Mouse (Mus musculus): Measurements from ENCODE around the gene Ccdc30.
A peak's percentile ranks its signal among the peaks of the same experiment; 100 is the strongest.
"Not testable (repeated sequence)": the region's sequence is repeated elsewhere in the genome, so short reads cannot be mapped to it uniquely, and the experiment has no call there.

Gene Ccdc30

GRCm38 (mm10) chr4:119305418-119305817 is 109.9 kb downstream of the Ccdc30 start:
- no peak for DNase-seq (ENCODE audit: low read depth)

- DNase-seq (ENCODE audit: low read depth), result no peak
These were observed 112.0 kb downstream of the Ccdc30 start for GRCm38 (mm10) chr4:119303291-119303690.

- DNase-seq (ENCODE audit: low read depth), result no peak
These were observed 113.5 kb downstream of the Ccdc30 start for GRCm38 (mm10) chr4:119301777-119302176.

- no peak for DNase-seq (ENCODE audit: low read depth)
These were observed 114.6 kb downstream of the Ccdc30 start for GRCm38 (mm10) chr4:119300761-119301160.

- DNase-seq (ENCODE audit: low read depth), result no peak
These were observed 118.0 kb downstream of the Ccdc30 start for GRCm38 (mm10) chr4:119297361-119297760.

GRCm38 (mm10) chr4:119295134-119295453 is 120.2 kb downstream of the Ccdc30 start:
- DNase-seq (ENCODE audit: low read depth), result no peak

- peak; percentile 98 for DNase-seq (ENCODE audit: low read depth)
These were observed 120.7 kb downstream of the Ccdc30 start, which contains the start of gene Ybx1 for GRCm38 (mm10) chr4:119294415-119295133. Gene Ybx1, minus strand, starts transcription at chr4:119294604.

GRCm38 (mm10) chr4:119293574-119294258 is 121.6 kb downstream of the Ccdc30 start:
- DNase-seq (ENCODE audit: low read depth), result no peak

GRCm38 (mm10) chr4:119292771-119293573 is 122.3 kb downstream of the Ccdc30 start:
- peak; percentile 30 for DNase-seq (ENCODE audit: low read depth)

GRCm38 (mm10) chr4:119291921-119292320 is 123.4 kb downstream of the Ccdc30 start:
- DNase-seq (ENCODE audit: low read depth), result no peak

GRCm38 (mm10) chr4:119285336-119285735 is 130.0 kb downstream of the Ccdc30 start:
- no peak for DNase-seq (ENCODE audit: low read depth)

GRCm38 (mm10) chr4:119284861-119285260 is 130.5 kb downstream of the Ccdc30 start:
- DNase-seq (ENCODE audit: low read depth), result no peak

GRCm38 (mm10) chr4:119278784-119279183 is 136.5 kb downstream of the Ccdc30 start:
- not testable (repeated sequence) for DNase-seq (ENCODE audit: low read depth)

- no peak for DNase-seq (ENCODE audit: low read depth)
These were observed 139.6 kb downstream of the Ccdc30 start for GRCm38 (mm10) chr4:119275726-119276125.

GRCm38 (mm10) chr4:119275226-119275625 is 140.1 kb downstream of the Ccdc30 start:
- DNase-seq (ENCODE audit: low read depth), result no peak

GRCm38 (mm10) chr4:119274627-119275026 is 140.7 kb downstream of the Ccdc30 start:
- no peak for DNase-seq (ENCODE audit: low read depth)

Measured in c-Kit-positive CD71-negative TER-119-negative erythroid progenitor cells, embryonic 14.5 days (primary cell).